Mouse (Mus musculus): ENCODE measurements around the gene Slc25a39. TPM values are rescaled to one million over a fixed set of nuclear protein-coding genes. Genes with fewer than 3 reads are reported as not detected.

Slc25a39 gene
- polyA plus RNA-seq, 1 experiment from 2014 or later, result 180 TPM

DNA sequence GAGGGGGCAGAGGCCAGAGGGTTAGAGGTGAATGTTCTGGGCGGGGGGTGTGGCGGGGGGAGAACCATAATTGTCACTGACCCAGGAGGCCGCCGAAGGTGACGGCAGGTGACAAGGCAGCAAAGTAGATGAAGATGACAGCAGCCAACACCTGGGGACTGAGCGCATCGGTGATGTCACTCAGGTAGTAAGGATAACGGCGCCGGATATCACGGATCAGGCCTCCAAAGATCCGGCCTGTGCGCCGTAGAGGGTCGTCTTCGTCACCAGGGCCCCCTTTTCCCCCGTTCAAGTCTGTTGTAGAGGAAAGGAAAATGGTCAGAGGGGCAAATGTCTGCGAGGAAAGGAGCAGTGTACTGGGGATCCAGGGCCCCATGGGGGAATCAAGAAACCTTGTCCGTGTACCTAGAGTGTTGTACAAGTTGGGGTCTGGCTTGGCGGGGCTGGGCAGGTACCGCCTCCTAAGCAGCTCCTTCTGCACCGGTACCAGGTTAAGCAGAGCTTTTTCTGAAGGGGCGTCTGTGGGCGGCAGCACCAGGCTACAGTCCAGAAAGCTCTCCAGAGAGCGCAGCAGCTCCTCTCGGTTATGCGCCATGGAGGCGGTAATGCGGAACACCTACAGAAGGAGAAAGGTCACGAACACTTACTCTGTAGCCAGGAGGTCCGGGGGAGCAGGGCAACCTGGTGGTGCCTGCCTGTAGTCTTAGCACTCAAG lies 51.0 kb downstream of the Slc25a39 start:
- WGBS, result 64% methylated on average over 31 of the region's 31 CpGs
- no peak for ATAC-seq (ENCODE audit: low FRiP score, low read depth)
- Histone ChIP-seq H3K4me3 (no peak overlapping the region), H3K9me3 (no peaks in the 10 kb centered on the region), H3K27me3 (peaks cover 14% of the 10 kb centered on the region), H3K4me1 (peaks cover 4% of the 10 kb centered on the region; the same call in 1 of the 2 replicates), H3K9ac (no peak overlapping the region), H3K27ac (no peak overlapping the region), H3K4me2 (replicated peaks) (no peak overlapping the region), H3K36me3 (no peaks in the 10 kb centered on the region)

DNA sequence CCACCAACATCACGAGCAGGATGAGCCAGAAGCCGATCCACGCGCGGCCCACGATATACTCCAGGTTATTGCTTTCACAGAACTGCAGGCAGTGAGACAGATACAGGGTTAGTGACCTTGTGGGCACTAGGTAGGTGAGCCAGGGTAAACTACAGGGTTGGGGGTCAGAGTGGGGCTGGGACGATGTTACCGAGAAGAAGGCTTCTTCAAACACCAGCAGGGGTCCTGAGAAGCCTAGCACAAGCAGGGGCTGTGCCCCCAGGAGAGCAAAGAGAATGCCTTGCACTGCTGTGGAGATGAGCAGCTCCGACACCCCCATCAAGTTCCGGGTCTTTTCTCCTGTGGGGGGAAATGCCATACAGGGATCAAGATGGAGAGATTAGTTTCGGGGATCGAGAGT lies 51.6 kb downstream of the Slc25a39 start:
- ATAC-seq (ENCODE audit: low FRiP score, low read depth), result no peak
- H3K4me2 ChIP-seq (replicated peaks), result no peak overlapping the region
- 81% methylated on average over 12 of the region's 12 CpGs for WGBS

DNA sequence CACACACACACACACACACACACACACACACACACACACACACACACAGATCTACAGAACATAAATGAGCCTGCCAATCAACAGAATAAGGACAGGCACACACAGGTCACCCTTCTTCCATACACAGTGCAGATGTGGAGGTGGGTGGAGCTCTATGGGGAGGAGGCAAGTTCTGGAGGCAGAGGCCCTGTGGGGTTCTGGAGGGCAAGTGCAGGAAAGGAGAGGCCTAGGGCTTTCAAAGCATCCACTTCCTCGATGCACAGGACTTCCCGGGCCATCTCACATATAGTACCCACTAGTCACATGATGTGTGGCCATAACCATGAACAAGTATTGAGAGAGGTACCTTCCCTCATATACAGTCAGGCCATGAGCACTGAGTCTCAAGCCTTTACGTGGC lies 52.2 kb downstream of the Slc25a39 start:
- no peak overlapping the region for H3K9ac ChIP-seq
- H3K4me3 ChIP-seq, result no peak overlapping the region
- H3K9me3 ChIP-seq, result no peaks in the 10 kb centered on the region
- ATAC-seq (ENCODE audit: low FRiP score, low read depth), result no peak
- no peak overlapping the region for H3K4me2 ChIP-seq (replicated peaks)
- no peaks in the 10 kb centered on the region for H3K36me3 ChIP-seq
- no peak overlapping the region for H3K27ac ChIP-seq
- peaks cover 4% of the 10 kb centered on the region; the same call in 1 of the 2 replicates for H3K4me1 ChIP-seq
- H3K27me3 ChIP-seq, result peaks cover 14% of the 10 kb centered on the region
- 90% methylated on average over 3 of the region's 3 CpGs for WGBS

More for the DNA sequence above, 51.6 kb downstream of the Slc25a39 start:
- no peak overlapping the region for H3K27ac ChIP-seq
- H3K4me1 ChIP-seq, result peaks cover 4% of the 10 kb centered on the region; the same call in 1 of the 2 replicates
- H3K9ac ChIP-seq, result no peak overlapping the region
- peaks cover 14% of the 10 kb centered on the region for H3K27me3 ChIP-seq
- H3K36me3 ChIP-seq, result no peaks in the 10 kb centered on the region
- no peaks in the 10 kb centered on the region for H3K9me3 ChIP-seq
- H3K4me3 ChIP-seq, result no peak overlapping the region

GRCm38 (mm10) chr11:102353021-102353431 lies 54.7 kb downstream of the Slc25a39 start:
- H3K36me3 ChIP-seq, result no peaks in the 10 kb centered on the region
- H3K27ac ChIP-seq, result no peak overlapping the region
- WGBS, result 39% methylated on average over 8 of the region's 8 CpGs
- H3K4me3 ChIP-seq, result no peak overlapping the region
- peak overlapping the region; percentile 31; the same call in 1 of the 2 replicates for H3K9ac ChIP-seq
- peaks cover 13% of the 10 kb centered on the region for H3K27me3 ChIP-seq
- peaks cover 4% of the 10 kb centered on the region; the same call in 1 of the 2 replicates for H3K4me1 ChIP-seq
- no peak for ATAC-seq (ENCODE audit: low FRiP score, low read depth)
- no peak overlapping the region for H3K4me2 ChIP-seq (replicated peaks)
- no peaks in the 10 kb centered on the region for H3K9me3 ChIP-seq

Small RNA genes lying within 50 kb of the gene (microRNA-seq; reads per million reads assigned to microRNA genes)
- gene Mir6930, result not detected

Other genes with a start within 250 kb of the Slc25a39 start
- gene Lsm12, start 222.7 kb downstream of the Slc25a39 start, polyA plus RNA-seq (2015; fragmentation: Nextera tagmentation; extraction: Ambion mirVana), result 134 and 145 TPM in 2 replicates
- gene G6pc3, start 218.3 kb downstream of the Slc25a39 start, polyA plus RNA-seq (2015; fragmentation: Nextera tagmentation; extraction: Ambion mirVana), result 35.6 and 36.1 TPM in 2 replicates
- 61.9 and 68.6 TPM in 2 replicates for gene Hdac5, start 177.8 kb downstream of the Slc25a39 start, polyA plus RNA-seq (2015; fragmentation: Nextera tagmentation; extraction: Ambion mirVana)
- gene BC030867, start 159.1 kb downstream of the Slc25a39 start, polyA plus RNA-seq (2015; fragmentation: Nextera tagmentation; extraction: Ambion mirVana), result 15.8 and 16.1 TPM in 2 replicates
- 0.22 TPM in 2 replicates for gene Asb16, start 139.2 kb downstream of the Slc25a39 start, polyA plus RNA-seq (2015; fragmentation: Nextera tagmentation; extraction: Ambion mirVana)
- 52.8 and 57.3 TPM in 2 replicates for gene Tmub2, start 123.0 kb downstream of the Slc25a39 start, polyA plus RNA-seq (2015; fragmentation: Nextera tagmentation; extraction: Ambion mirVana)
- 20.7 and 21.4 TPM in 2 replicates for gene Atxn7l3, start 111.3 kb downstream of the Slc25a39 start, polyA plus RNA-seq (2015; fragmentation: Nextera tagmentation; extraction: Ambion mirVana)
- gene Ubtf, start 88.2 kb downstream of the Slc25a39 start, polyA plus RNA-seq (2015; fragmentation: Nextera tagmentation; extraction: Ambion mirVana), result 83.9 and 85.9 TPM in 2 replicates
- 7.2 and 11.7 TPM in 2 replicates for gene Slc4a1, start 41.7 kb downstream of the Slc25a39 start, polyA plus RNA-seq (2015; fragmentation: Nextera tagmentation; extraction: Ambion mirVana)
- gene Rundc3a, start 14.5 kb downstream of the Slc25a39 start, polyA plus RNA-seq (2015; fragmentation: Nextera tagmentation; extraction: Ambion mirVana), result 1.3 and 1.4 TPM in 2 replicates
- 141 and 149 TPM in 2 replicates for gene Grn, start 22.4 kb upstream of the Slc25a39 start, polyA plus RNA-seq (2015; fragmentation: Nextera tagmentation; extraction: Ambion mirVana)
- 4.4 and 4.8 TPM in 2 replicates for gene Fam171a2, start 39.7 kb upstream of the Slc25a39 start, polyA plus RNA-seq (2015; fragmentation: Nextera tagmentation; extraction: Ambion mirVana)
- gene Itga2b, start 62.2 kb upstream of the Slc25a39 start, polyA plus RNA-seq (2015; fragmentation: Nextera tagmentation; extraction: Ambion mirVana), result 4.4 and 6.1 TPM in 2 replicates
- gene Gpatch8, start 148.4 kb upstream of the Slc25a39 start, polyA plus RNA-seq (2015; fragmentation: Nextera tagmentation; extraction: Ambion mirVana), result 80.0 and 81.0 TPM in 2 replicates
- 7.7 and 9.1 TPM in 2 replicates for gene Gm11627, start 171.5 kb upstream of the Slc25a39 start, polyA plus RNA-seq (2015; fragmentation: Nextera tagmentation; extraction: Ambion mirVana)
- gene Fzd2, start 196.4 kb upstream of the Slc25a39 start, polyA plus RNA-seq (2015; fragmentation: Nextera tagmentation; extraction: Ambion mirVana), result 67.7 and 71.6 TPM in 2 replicates

Measured in limb, embryonic 13.5 days (tissue).